Mouse (Mus musculus) c-Kit-negative CD71-positive TER-119-positive erythroid progenitor cells, embryonic 14.5 days (primary cell): ENCODE data around the gene Gmfg.

Experiments used
- DNase-seq: peaks from one replicate; pipeline ENCODE4 v3.0.0-alpha.2; 2013; ENCODE audit warnings: low read depth, low spot score

The Gmfg gene

DNA sequence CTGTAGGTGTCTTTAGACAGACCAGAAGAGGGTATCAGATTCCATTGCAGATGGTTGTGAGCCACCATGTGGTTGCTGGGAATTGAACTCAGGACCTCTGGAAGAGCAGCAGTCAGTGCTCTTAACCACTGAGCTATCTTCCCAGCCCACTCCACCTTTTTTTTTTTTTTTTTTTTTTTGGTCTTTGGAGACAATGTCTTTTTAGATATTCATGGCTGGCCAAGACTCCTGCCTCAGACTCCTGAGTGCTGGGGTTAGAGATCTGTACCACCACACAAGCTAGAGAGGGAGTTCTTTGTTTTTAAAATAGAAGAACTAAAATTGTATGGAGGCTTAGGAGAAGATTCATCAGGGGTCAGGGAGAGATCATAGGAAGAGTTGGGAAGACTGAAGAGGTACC, 717 bp downstream of the Gmfg start:
- no peak for DNase-seq

DNA sequence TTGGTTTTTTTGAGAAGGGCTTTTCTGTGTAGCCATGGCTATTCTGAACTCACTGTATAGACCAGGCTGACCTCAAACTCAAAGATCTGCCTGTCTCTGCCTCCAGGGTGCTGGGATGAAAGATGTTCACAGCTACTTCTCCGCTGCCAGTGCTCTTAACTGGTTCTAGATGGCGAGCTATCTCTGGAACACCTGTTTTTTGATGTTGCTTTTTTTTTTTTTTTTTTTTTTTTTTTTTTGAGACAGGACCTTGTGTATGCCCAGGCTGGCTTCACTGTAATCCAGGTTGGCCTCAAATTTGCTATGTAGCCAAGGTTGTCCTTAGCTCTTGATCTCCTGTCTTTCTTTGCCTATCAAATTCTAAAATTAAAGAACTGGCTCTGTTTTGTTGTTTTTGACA, 1.5 kb downstream of the Gmfg start:
- DNase-seq = no peak

DNA sequence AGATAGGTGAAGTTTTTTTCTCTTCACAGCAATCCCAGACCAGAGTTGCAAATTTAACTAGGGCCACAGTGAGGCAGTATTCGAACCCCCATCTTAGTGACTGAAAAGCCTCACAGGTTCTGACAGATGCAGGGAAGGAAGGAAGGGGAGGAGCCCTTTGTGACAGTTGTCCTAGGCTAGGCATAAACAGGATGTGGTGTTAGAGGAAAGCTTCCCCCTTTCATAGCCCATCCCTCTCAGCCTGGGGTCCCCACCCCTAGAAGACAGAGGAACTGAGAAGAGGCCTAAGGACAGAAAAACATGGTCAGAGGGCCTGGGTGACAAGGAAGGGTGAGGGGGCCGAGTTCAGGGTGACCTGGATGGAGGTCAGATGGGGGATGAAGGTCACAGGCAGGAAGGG, 3.5 kb downstream of the Gmfg start:
- no peak for DNase-seq

DNA sequence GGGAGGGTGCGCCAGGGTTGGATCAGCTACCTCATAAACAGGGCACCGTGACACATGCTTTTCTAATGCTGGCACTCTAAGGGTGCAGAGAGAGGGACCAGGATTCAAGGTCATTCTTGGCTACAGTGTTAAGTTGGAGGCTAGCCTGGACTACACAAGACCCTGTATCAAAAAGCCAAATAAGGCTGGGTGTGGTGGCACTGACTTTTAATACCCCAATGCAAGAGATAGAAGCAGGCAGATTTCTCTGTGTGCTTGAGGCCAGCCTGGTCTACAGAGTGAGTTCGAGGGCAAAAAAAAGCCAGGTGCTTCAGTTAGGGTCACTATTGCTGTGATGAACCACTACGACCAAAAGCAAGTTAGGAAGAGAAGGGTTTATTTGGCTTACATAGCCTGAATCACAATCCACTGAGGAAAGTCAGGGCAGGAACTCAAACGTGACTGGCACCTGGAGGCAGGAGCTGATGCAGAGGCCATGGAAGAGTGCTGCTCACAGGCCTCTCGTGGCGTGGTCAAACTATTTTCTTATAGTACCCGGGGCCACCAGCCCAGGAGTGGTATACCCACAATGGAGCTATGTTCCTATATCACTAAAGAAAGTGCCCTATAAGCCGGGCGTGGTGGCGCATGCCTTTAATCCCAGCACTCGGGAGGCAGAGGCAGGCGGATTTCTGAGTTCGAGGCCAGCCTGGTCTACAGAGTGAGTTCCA, 4.7 kb downstream of the Gmfg start:
- no peak for DNase-seq

DNA sequence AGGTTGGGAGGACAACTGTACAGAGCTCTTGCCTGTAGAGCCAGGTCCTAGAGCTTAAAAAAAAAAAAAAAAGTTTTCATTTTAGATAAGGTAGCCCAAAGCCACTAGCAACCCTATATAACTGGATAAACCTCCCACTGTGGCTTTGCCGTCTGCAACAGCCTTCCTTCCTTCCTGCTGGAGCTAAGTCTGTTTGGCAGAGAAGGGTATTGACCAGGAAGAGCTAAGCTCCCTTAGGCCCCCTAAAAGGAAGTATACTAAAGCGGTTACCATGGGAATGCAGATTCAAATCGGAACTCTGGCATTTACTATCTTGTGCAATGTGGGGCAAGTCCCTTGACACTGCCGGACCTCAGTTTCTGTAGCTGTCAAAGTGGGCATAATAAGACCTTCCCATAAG, 5.4 kb downstream of the Gmfg start:
- no peak for DNase-seq

DNA sequence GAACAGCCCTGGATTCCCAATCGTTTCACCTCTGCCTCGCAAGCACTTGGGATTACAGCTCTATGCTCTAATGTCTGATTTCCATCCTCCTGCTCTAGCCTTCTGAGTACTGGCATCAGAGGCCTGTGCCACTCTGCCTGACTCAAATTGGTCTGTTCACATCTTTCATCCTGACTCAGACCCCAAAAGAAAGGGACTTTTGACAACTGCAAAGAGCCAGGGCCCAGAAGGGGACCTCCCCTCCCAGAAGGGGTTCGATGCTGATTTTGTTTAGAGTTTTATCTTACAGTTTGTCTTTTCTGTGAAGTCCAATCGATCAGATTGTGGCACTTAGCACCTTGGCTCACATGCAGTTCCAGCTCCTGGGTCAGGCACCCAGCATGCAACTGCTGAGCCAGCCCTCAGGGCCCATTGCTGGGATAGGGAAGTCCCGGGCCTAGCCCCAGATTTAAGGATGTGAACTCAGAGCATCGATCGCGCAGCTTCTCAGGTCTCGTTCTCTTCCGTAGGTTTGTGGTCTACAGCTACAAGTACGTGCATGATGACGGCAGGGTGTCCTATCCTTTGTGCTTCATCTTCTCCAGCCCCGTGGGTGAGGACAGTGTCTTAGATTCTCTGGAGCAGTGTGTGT, 7.2 kb downstream of the Gmfg start:
- no peak for DNase-seq

DNA sequence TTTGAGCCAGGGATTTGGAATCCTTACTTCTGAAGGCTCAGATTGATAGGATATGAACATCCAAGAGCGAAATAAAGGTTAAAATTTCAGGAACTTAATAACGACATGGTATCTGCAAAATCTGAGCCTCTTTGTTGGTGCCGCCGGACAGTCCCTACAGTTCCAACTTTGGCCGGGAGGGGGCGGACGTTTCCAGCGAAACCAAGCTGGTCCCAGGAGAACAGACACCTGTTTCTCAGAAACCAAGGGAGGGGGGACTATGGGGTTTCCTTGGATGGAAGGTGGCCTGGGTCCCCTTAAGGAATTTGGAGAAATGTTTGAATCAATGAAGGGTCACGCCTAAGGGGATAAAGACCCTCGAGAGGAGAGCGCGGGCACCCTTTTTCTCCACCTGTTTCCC, 9.2 kb downstream of the Gmfg start:
- DNase-seq = no peak

DNA sequence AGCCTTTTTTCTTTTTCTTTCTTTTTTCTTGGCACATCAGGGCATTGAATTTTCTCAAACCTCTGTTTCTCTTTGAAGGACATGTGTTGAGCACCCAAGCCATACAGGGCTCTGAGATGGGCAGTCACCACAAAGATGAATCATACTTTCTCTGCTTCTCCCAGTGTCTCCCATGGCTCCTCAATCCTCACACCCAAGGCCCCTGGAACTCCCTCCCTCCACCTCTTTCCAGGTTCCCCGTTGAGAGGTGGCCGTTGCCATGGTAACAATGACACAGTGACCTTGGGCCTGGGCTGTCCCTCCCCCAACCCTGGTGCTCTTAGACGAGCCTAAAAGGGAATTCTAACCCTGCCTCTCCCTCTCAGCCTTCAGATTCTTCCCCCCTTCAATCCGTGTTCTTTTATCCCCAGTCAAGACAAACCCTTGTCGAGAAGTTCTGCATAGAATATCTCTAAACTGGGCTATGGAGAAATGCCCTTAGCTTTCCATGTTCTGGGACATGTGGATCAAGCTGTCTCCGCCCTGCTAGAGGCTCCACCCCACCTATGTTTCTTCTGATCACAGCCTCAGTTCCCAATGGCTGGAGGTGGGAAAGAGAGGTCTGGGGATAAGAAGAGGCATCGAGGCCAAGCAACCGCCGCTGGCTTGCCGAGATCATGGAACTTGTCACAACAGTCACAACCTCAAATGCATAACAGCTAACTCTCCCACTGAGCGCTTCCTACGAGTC, 10.0 kb downstream of the Gmfg start:
- no peak for DNase-seq

DNA sequence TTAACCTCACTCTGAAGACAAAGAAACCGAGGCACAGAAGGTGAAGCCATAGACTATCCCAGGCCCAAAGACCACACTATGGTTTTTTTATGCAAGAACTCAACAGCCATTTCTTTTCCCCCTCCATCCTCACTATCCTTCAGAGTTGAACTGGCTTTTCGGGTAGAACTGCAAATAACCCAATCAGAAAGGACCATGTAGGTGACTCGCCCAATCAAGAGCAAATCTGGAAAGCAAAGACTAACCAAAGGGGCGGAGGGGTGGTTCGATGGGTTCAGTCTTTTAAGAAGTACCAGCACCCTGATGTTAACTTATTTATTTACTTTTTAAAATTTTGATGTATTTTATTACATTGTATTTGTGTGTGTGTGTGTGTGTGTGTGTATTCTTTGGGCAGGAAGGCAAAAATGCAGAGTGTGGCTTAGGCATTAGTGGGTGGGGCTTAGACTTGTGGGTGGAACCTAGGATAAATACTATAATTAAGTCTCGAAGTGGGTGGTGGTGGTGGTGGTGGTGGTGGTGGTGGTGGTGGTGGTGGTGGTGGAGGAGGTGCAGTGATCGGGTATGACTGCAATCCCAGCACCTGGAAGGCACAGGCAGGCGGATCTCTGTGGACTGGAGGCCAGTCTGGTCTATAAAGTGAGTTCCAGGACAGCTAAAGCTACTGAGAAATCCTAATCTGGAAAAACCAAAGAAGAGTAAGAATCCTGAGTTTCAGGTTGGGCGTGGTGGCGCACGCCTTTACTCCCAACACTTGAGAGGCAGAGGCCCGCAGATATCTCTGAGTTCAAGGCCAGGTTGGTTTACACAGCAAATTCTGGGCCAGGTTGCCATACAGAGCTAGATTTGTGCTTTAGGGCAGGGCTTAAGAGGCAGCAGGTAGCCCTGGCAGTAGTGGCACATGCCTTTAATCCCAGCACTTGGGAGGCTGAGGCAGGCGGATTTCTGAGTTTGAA, 10.9 kb downstream of the Gmfg start:
- no peak for DNase-seq

DNA sequence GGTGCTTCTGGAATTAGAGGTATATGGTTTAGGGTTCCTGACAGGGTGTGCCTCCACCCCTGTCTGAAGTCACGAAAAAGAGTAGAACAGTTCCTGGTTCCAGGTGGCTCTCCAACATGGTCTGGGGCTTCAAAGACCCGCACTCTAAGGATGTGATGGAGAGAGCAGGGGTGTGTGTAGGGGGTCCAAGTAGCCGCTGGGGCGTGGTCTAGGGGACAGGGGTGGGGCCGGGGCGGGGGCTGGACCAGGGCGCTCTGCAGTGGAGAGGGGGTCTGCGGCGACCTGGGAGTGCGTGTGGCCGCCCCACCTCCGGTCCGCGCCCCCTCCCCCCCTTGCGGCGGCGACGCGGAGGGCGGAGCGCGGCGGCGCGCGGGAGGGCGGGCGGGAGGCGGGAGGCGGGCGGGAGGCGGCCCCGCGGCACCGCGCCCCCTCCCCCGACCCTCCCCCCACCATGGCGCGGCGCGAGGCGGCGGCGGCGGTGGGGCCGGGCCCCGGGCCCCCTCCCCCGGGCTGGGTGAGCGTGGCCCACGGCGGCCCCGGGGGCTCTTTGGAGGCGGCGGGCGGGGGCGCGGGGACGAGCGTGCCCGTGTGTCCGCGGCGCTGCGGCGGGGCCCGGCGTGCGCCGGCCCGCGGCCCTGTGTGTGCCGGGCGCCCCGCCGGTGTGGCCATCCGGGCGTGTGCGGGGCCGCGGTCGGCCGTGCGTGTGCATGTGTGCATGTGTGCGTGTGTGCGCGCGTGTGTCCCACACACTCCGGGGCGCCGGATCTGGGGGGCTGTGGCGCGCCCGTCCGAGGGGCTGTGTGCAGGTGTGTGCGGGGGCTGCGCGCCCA, 14.5 kb downstream of the Gmfg start, which contains the start of gene Lrfn1:
Gene Lrfn1 (plus strand): TSS at position 450 of the 830 bp plus-strand sequence.
- DNase-seq = no peak

DNA sequence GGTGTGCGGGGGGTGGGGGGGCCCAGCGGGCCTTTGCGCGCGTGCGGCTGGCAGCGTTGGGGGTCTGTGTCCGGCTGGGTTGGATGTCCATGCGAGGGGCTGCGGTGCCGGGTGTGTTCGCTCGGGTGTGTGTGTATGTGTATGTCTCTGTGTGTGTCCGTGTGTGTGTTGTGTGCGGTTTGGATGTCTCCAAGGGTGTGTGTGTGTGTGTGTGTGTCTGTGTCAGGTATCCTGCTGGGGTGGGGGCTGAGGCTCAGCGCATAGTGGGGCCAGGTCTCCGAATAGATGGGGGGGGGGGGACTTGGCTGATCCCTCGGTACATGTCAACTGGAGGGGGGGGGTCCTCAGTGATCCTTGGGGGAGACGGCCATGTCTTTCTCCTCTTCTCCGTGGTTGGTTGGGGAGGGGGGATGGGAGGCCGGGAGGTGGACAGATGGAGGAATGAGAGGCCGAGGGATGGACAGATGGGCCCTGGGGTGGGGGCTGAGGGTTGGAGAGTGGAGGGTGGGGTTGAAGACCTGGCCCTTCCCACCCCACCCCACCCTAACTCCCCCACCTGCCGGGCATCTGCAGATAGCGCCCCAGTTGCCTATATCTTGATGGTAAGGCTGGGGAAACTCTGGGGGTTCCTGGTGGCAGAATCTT, 15.2 kb downstream of the Gmfg start:
- no peak for DNase-seq

DNA sequence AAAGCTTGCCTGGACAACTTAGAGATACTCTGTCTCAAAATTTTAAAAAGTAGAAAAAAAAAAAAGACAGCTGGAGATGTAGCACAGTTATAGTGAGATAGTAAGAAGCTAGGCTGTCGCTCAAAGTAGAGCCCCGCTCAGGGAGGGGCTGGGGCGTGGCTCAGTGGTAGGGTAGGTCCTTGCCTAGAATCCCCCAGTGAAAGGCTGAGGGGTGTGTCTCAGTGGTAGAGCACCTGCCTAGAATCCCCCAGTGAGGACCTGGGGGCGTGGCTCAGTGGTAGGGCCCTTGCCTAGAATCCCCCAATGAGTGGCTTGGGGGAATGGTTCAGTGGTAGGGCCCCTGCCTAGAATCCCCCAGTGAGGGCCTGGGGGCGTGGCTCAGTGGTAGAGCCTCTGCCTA, 23.1 kb downstream of the Gmfg start:
- no peak for DNase-seq

DNA sequence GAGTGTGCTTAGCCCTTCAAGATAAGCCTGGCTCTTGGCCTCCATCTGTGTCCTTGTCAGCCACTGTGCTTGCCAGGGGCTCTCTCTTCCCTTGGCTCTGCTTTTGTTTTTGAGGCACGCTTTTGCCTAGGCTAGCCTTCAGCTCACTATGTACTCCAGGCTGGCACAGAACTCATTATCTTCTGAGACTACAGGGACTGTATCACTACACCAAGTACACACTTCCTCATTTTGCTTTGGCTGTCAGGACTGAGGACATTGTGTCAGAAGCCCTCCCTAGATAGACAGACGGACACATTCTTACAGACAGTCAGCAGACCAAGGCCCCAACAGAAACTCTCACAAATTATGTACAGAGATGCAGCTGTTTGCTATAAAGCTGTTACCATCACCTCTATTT, 25.5 kb downstream of the Gmfg start:
- DNase-seq = no peak

DNA sequence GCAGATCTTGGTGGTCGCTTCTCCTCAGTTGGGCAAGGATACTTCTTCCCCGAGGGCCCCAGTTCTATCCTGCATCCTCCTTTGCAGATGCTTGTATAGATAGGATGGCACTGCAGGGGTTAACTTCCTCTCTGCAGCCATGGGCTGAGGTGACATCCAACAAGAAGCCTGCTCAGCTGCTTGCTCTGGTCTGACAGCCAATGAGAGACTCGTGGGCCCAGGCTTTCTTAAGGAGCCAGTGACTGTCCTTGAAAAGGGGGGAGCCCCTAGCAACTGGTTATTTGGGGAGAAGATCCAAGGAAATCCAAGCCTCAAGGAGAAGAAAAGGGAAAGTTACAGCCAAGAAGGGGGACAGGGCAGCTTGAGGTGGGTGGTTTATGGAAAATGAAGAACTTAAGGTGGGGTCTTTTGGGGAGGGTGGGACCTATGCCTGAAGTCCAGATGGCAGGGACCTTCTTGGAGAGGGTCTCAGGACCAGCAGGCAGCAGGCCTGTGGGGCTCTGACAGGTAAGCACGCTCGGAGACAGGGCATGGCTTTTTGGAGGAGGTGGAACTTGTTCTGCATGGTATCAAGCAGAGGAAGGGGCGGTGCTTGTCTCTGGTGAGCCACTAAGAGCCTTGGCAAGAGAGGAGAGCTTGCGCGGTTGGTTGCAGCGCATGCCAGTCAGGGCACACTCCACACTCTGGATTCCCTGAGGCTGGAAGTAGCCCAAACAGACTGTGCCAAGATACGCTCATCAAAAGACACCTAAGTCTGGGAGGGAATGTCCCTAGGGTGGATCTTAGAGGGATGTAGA, 27.4 kb downstream of the Gmfg start:
- DNase-seq = no peak

DNA sequence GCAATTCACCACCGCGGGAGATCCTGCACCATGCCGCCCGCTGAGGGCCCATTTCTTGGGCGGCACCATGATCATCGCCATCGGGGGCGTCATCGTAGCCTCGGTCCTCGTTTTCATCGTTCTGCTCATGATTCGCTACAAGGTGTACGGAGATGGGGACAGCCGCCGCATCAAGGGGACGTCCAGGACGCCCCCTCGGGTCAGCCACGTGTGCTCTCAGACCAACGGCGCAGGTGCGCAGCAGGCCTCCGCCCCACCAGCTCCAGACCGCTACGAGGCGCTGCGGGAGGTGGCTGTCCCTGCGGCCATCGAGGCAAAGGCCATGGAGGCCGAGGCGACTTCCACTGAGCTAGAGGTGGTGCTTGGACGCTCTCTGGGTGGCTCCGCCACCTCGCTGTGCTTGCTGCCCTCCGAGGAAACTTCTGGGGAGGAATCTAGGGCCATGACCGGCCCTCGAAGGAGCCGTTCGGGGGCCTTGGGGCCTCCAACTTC, 29.5 kb downstream of the Gmfg start:
- no peak for DNase-seq

DNA sequence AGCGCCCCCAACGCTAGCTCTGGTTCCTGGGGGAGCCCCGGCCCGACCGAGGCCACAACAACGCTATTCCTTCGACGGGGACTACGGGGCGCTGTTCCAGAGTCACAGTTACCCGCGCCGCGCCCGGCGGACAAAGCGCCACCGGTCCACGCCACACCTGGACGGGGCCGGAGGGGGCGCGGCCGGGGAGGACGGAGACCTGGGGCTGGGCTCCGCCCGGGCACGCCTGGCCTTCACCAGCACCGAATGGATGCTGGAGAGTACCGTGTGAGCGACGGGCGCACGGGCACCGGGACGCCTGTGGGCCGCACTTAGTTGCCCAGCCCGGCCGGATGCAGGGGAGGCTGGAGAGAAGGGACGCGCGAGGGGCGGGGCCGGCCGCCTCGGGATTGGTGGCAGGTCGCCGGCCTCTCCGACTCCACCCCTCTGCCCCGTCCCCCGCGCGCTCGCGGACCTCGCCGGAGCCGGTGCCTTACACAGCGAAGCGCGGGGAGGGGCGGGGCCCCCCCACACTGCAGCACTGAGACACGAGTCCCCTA, 30.0 kb downstream of the Gmfg start:
- DNase-seq = no peak

DNA sequence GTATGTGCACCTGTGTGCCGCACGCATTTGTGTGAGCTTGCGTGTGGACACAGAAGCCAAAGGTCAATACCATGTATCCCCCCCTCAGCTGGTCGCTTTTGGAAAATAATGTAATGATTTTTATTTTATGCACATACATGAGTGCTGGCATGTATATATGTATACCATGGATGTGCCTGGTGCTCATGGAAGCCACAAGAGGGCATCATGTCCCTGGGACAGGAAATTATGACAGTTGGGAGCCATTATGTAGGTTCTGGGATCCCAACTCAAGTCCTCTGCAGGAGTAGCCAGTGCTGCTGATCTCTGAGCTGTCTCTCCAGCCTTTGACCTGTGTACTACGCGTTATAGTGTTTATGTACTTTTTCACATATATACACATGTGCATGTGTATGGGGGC, 38.9 kb downstream of the Gmfg start:
- no peak for DNase-seq

DNA sequence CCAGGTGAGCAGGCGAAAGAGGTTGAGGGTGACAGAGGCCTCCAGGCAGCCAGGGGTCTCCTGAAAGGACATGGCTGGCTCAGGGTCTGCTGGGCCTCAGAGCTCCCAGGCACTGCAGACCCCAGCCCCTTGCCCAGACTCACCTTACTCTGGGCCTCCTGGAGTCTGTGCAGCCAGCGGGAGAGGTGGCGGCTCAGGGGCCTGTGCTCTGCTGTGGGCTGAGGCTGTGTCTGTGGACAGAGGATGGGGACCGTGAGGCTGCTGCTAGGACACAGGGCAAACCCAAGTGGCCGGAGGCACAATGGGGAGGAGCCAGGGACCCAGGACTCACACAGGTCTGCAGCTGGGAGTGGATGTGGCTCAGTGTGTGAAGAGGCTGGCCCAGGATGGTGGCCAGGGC, 40.1 kb downstream of the Gmfg start:
- DNase-seq = no peak

DNA sequence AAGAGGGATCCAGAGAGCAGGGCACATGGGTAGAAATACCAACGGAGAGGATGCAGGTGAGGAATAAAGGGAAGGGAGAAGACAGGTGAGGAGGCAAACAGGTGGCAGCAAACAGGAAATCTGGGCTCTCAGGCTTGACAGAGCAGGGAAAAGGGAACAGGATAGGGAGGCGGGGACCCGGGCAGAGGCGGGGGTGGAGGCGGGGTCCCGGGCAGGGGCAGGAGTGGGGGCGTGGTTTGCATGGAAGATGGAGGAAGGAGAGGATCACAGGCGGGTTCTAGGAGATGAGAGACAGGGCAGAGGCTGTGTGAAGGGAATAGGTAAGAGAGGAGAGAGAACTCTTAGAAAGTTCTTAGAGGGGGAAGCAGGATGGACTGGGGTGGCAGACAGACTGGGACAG, 41.6 kb downstream of the Gmfg start:
- DNase-seq = no peak
